Mouse (Mus musculus) neutrophil, adult 83 days (primary cell): Measurements from ENCODE around the gene Vdac2. TPM values are rescaled to one million over a fixed set of nuclear protein-coding genes. Genes with fewer than 3 reads are reported as not detected.

Source experiments
- total RNA-seq, 2 experiments: library from RNA; stranded (reverse); gene quantifications; one replicate each; pipeline ENCODE4 v1.2.4; 2023

The Vdac2 gene
- total RNA-seq: 100 to 1,000 TPM; 164 TPM

DNA sequence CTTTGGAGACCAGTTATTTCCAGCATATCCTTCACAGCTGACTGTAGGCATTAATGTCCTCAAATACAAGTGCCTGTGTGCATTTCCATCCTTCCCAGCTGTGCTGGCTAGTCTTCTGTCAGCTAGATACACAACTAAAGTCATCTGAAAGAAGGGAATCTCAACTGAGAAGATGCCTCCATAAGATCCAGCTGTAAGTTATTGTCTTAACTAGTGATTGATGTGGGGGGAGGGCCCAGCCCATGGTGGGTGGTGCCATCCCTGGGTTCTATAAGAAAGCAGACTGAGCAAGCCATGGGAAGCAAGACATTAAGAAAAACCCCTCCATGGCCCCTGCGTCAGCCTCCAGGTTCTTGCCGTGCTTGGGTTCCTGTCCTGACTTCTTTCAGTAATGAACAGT is at the start of gene Vdac2:
TSS of gene Vdac2 (plus strand) at position 301 of the 400 bp plus-strand sequence.

GRCm38 (mm10) chr14:21848166-21849154 is 23.4 kb downstream of the Vdac2 start, which contains the start of gene Comtd1:
Comtd1 (minus strand) TSS chr14:21848977.

Other genes starting within 250 kb of the Vdac2 start
- not detected for gene Dupd1, start 110.7 kb upstream of the Vdac2 start, total RNA-seq
- gene Samd8, start 74.7 kb upstream of the Vdac2 start, total RNA-seq: 10 to 100 TPM; 34.9 to 46.9 TPM
- gene Dusp13, start 74.1 kb upstream of the Vdac2 start, total RNA-seq: not detected
- 10 to 100 TPM; 29.4 to 38.1 TPM for gene Comtd1, start 23.7 kb downstream of the Vdac2 start, total RNA-seq
- 1 to 10 TPM; 2.0 to 2.1 TPM for gene Zfp503, start 164.4 kb downstream of the Vdac2 start, total RNA-seq
- 10 to 100 TPM; 15.0 to 19.5 TPM for gene Lrmda, start 194.5 kb downstream of the Vdac2 start, total RNA-seq